Mouse (Mus musculus) G1E (cell line): ENCODE results near the gene Hoxd9. TPM values are rescaled to one million over a fixed set of nuclear protein-coding genes. Genes with fewer than 3 reads are reported as not detected.

Experiments
- ATAC-seq: 2 replicates; pipeline ENCODE4 v1.8.0; 2016; ENCODE audit warnings: mild to moderate bottlenecking; ENCODE audit not compliant: insufficient number of reproducible peaks, poor library complexity, low FRiP score, severe bottlenecking; ENCODE audit errors: extremely low read depth
- DNase-seq: peaks from one replicate; pipeline ENCODE4 v3.0.0; 2012; ENCODE audit warnings: low spot score
- H3K27me3 ChIP-seq: 2 replicates; pipeline ENCODE4 v1.6.1; 2012; ENCODE audit warnings: mild to moderate bottlenecking, low read length, inconsistent platforms; ENCODE audit not compliant: insufficient read depth
- H3K36me3 ChIP-seq: replicated peaks from 2 replicates; pipeline ENCODE3; 2012; ENCODE audit warnings: mild to moderate bottlenecking, inconsistent platforms
- H3K4me1 ChIP-seq: 2 replicates; pipeline ENCODE4 v1.6.1; 2012; ENCODE audit warnings: low read depth, low read length, inconsistent platforms, mixed read lengths; ENCODE audit not compliant: insufficient read depth
- H3K4me3 ChIP-seq: 2 replicates; pipeline ENCODE4 v1.5.1; 2012; ENCODE audit warnings: low read depth, mild to moderate bottlenecking, inconsistent platforms, low read length, moderate library complexity, mixed read lengths
- H3K9me3 ChIP-seq: replicated peaks from 2 replicates; pipeline ENCODE4 v1.6.1; 2012; ENCODE audit warnings: inconsistent platforms
- CTCF ChIP-seq: IDR thresholded peaks from 2 replicates; pipeline ENCODE4 v1.5.1; 2012; ENCODE audit warnings: low read depth, low read length, inconsistent platforms, mixed read lengths
- GATA1 ChIP-seq: IDR thresholded peaks from 2 replicates; pipeline ENCODE4 v1.6.1; 2012; ENCODE audit warnings: borderline replicate concordance, low read length, inconsistent platforms, mixed read lengths
- GATA2 ChIP-seq: IDR thresholded peaks from 2 replicates; pipeline ENCODE4 v1.6.1; 2012; ENCODE audit warnings: low read depth, low read length, inconsistent platforms, borderline replicate concordance
- POLR2AphosphoS5 ChIP-seq: IDR thresholded peaks from 2 replicates; pipeline ENCODE4 v1.6.1; 2012; ENCODE audit warnings: low read depth, low read length, inconsistent platforms; ENCODE audit not compliant: insufficient replicate concordance
- TAL1 ChIP-seq: conservative IDR thresholded peaks from 2 replicates; pipeline ENCODE4 v1.6.1; 2012; ENCODE audit warnings: low read depth, low read length, inconsistent platforms, mixed read lengths
- polyA plus RNA-seq: library from polyadenylated mRNA; stranded (reverse); fragments of >175 nt; gene quantifications from 2 replicates; pipeline ENCODE4 v1.2.3, GENCODE M21; 2012
- total RNA-seq, 2 experiments: library from RNA; stranded (forward) in 1 of 2; stranded (reverse) in 1 of 2; fragments of 200-1000 nt in 1 of 2; fragments of >200 nt in 1 of 2; fragmentation: Nextera tagmentation in 1 of 2; gene quantifications; 2 replicates each; pipeline ENCODE4 v1.2.3; 2014 to 2017

Hoxd9 gene
- total RNA-seq (2014; fragmentation: Nextera tagmentation), result not detected in 2 replicates
- not detected in 2 replicates for total RNA-seq (2017)
- not detected in 2 replicates for polyA plus RNA-seq

DNA sequence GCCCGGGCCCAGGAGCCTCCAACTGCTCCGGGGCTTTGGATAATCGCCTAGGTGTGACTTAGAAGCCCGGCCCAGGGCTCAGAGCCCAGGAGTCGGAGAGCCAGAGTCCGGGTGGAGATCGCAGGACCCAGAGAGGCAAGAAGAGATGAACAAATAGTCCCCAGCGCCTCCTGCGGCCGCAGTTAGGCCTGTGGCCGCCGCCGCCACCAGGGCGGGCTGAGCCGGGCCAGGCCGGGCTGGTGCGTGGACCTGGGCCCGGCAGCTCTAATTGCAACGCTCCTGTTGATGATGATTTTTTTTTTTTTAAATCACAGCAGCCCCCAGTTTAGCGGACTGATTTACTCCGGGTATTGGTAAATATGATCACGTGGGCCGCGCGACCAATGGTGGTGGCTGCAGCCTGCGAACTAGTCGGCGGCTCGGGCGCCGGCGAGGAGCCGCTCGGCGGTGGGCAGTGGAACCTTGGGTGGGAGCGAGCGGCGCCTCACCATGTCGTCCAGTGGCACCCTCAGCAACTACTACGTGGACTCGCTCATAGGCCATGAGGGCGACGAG lies at the start of gene Hoxd9:
Gene Hoxd9, plus strand, starts transcription at position 161 of the 555 bp plus-strand sequence.
- no peak for ATAC-seq
- TF ChIP-seq POLR2AphosphoS5 (no peak), TAL1 (no peak), GATA2 (no peak)
- peaks cover 9% of the 10 kb centered on the region for H3K9me3 ChIP-seq
- H3K4me1 ChIP-seq, result no peaks in the 10 kb centered on the region
- no peak for DNase-seq
- no peak within 1 kb of the TSS; the same call in 1 of the 2 replicates for H3K4me3 ChIP-seq
- no peaks in the 10 kb centered on the region for H3K36me3 ChIP-seq
- H3K27me3 ChIP-seq, result peaks cover 24% of the 10 kb centered on the region

DNA sequence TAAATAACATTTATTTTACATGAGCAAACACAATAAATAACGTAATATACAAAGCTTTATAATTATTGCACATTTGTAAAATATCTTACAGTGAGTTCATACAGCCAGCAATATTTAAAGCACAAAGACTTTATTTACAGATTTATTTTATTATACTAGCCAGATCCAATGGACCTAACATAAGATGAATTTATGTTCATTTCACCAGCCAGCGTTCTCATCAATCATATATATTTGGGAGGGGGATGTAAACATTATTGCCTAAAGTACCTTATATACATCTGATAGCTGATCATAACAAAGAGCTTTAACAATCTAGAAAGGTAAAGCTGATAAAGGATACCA lies 44.6 kb upstream of the Hoxd9 start:
- ATAC-seq (no peak), DNase-seq (no peak)
- H3K27me3 ChIP-seq, result peaks cover 12% of the 10 kb centered on the region; the same call in 1 of the 2 replicates
- no peaks in the 10 kb centered on the region for H3K4me1 ChIP-seq
- no peak for TF ChIP-seq GATA2
- no peak for TF ChIP-seq CTCF
- no peak for TF ChIP-seq GATA1
- no peak for TF ChIP-seq POLR2AphosphoS5
- no peak for TF ChIP-seq TAL1
- no peak overlapping the region for H3K4me3 ChIP-seq
- peaks cover 17% of the 10 kb centered on the region for H3K9me3 ChIP-seq
- no peaks in the 10 kb centered on the region for H3K36me3 ChIP-seq

GRCm38 (mm10) chr2:74653781-74654535 lies 43.6 kb upstream of the Hoxd9 start:
- Histone ChIP-seq H3K4me1 (no peaks in the 10 kb centered on the region), H3K36me3 (no peaks in the 10 kb centered on the region), H3K27me3 (peaks cover 19% of the 10 kb centered on the region; the same call in 1 of the 2 replicates), H3K9me3 (peaks cover 21% of the 10 kb centered on the region), H3K4me3 (no peak overlapping the region)
- ATAC-seq, result no peak
- no peak for DNase-seq
- TF ChIP-seq GATA2 (no peak), CTCF (no peak), GATA1 (no peak), TAL1 (no peak), POLR2AphosphoS5 (no peak)

DNA sequence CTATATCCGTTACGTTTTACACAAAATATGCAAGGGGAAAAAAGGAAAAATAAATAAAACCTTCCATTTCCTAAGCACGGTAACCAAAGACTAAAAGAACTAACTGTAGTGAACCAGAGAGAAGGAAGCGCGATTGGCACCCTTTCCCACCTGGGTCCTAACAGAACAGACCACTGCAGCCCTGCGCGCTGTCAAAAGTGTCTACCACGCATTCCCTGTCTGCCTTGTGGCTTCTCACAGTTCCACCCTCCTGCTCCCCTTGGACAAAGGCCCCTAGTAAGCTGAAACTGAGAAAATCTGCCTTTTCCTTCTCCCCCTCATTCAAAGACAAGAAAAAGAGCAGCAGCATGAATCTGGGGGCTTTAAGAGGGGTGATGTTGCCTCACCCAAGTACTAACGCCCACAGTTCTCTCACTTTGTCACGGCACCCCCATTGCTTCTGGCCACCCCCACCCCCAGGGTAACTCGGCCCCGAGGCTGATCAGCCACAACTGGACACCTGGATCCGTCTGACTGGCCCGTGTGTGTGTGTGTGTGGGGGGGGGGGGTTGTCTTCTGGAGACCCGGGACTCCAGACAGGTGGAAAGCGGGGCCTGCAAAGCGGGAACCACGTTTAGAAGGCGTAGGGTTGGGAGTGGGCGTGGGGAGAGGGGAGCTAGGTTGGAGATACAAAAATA lies 42.6 kb upstream of the Hoxd9 start:
- H3K27me3 ChIP-seq, result peaks cover 25% of the 10 kb centered on the region; the same call in 1 of the 2 replicates
- DNase-seq, result no peak

DNA sequence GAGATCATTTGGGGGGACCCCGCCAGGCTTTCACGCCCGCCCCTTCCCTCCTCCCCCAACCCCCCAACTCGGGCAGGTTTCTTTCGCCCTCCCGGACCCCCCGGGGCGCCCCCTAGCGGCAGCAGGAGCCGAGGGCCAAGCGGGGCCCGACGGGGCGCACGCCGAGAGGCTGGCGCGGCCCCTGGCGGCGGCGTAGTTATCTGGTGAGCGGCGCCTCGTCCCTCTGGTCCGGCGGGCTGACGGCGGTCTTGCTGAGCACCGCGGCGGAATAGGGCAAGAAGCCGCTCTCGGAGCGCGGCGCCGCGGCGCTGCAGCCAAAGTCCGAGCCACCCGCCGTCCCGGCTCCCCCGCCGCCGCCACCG lies 42.1 kb upstream of the Hoxd9 start:
- Histone ChIP-seq H3K27me3 (peaks cover 25% of the 10 kb centered on the region; the same call in 1 of the 2 replicates), H3K4me3 (no peak overlapping the region), H3K4me1 (no peaks in the 10 kb centered on the region), H3K36me3 (no peaks in the 10 kb centered on the region), H3K9me3 (peaks cover 23% of the 10 kb centered on the region)
- no peak for ATAC-seq
- TF ChIP-seq GATA1 (no peak), GATA2 (no peak), TAL1 (no peak), POLR2AphosphoS5 (no peak), CTCF (no peak)
- no peak for DNase-seq

More for the DNA sequence above, 42.6 kb upstream of the Hoxd9 start:
- Histone ChIP-seq H3K9me3 (peaks cover 23% of the 10 kb centered on the region), H3K4me3 (no peak overlapping the region), H3K4me1 (no peaks in the 10 kb centered on the region), H3K36me3 (no peaks in the 10 kb centered on the region)
- TF ChIP-seq TAL1, result no peak
- no peak for TF ChIP-seq POLR2AphosphoS5
- TF ChIP-seq GATA2, result no peak
- TF ChIP-seq CTCF, result no peak
- TF ChIP-seq GATA1, result no peak
- ATAC-seq, result no peak
